Mouse (Mus musculus) 3134 (cell line): ENCODE measurements at regions not wholly inside any gene's neighbourhood (a gene's known extent, or its start where the extent isn't known, plus 50 kb on each side); places are given as distances from the start of the nearest gene placed in this dataset.

Source experiments
- DNase-seq: peaks from one replicate; pipeline ENCODE4 v3.0.0-alpha.2; 2011; ENCODE audit warnings: low spot score; ENCODE audit not compliant: insufficient read length; ENCODE audit errors: extremely low read depth

GRCm38 (mm10) chr8:90636770-90637169 lies 180.4 kb downstream of the Gm19935 start:
- DNase-seq: no peak

GRCm38 (mm10) chr8:90635766-90636492 lies 181.3 kb downstream of the Gm19935 start:
- DNase-seq: no peak

GRCm38 (mm10) chr8:90630796-90631195 lies 186.4 kb downstream of the Gm19935 start:
- DNase-seq: no peak

GRCm38 (mm10) chr8:90608410-90608809 lies 208.8 kb downstream of the Gm19935 start:
- DNase-seq: no peak

GRCm38 (mm10) chr8:90600946-90601695 lies 216.1 kb downstream of the Gm19935 start:
- DNase-seq: no peak

GRCm38 (mm10) chr8:90597376-90597775 lies 219.8 kb downstream of the Gm19935 start:
- no peak for DNase-seq

GRCm38 (mm10) chr8:90579426-90579825 lies 231.3 kb upstream of the Tox3 start:
- no peak for DNase-seq

- no peak for DNase-seq
Measured at GRCm38 (mm10) chr8:90576976-90577375, 228.8 kb upstream of the Tox3 start.

GRCm38 (mm10) chr8:90574676-90575075 lies 226.5 kb upstream of the Tox3 start:
- no peak for DNase-seq

GRCm38 (mm10) chr8:90556079-90556427 lies 207.9 kb upstream of the Tox3 start:
- DNase-seq: no peak

- DNase-seq: no peak
Measured at GRCm38 (mm10) chr8:90555415-90556078, 207.4 kb upstream of the Tox3 start.

- no peak for DNase-seq
Measured at GRCm38 (mm10) chr8:90547276-90547675, 199.1 kb upstream of the Tox3 start.

GRCm38 (mm10) chr8:90542619-90543018 lies 194.5 kb upstream of the Tox3 start:
- DNase-seq: no peak

GRCm38 (mm10) chr8:90536196-90536640 lies 188.1 kb upstream of the Tox3 start:
- no peak for DNase-seq

GRCm38 (mm10) chr8:90535515-90536156 lies 187.5 kb upstream of the Tox3 start:
- no peak for DNase-seq

- DNase-seq: no peak
Measured at GRCm38 (mm10) chr8:90521393-90521792, 173.2 kb upstream of the Tox3 start.

GRCm38 (mm10) chr8:90520186-90520585 lies 172.0 kb upstream of the Tox3 start:
- DNase-seq: no peak

- DNase-seq: no peak
Measured at GRCm38 (mm10) chr8:90519567-90519966, 171.4 kb upstream of the Tox3 start.

- DNase-seq: no peak
Measured at GRCm38 (mm10) chr8:90514191-90514590, 166.0 kb upstream of the Tox3 start.

GRCm38 (mm10) chr8:90513601-90514000 lies 165.5 kb upstream of the Tox3 start:
- no peak for DNase-seq

GRCm38 (mm10) chr8:90513102-90513501 lies 165.0 kb upstream of the Tox3 start:
- no peak for DNase-seq
